Mouse (Mus musculus) lung, postnatal 25 days (tissue): ENCODE data around the gene Plxna4.

Source experiments
- DNase-seq: peaks from one replicate; pipeline ENCODE4 v3.0.0; 2022; ENCODE audit warnings: low spot score

Plxna4 gene

DNA sequence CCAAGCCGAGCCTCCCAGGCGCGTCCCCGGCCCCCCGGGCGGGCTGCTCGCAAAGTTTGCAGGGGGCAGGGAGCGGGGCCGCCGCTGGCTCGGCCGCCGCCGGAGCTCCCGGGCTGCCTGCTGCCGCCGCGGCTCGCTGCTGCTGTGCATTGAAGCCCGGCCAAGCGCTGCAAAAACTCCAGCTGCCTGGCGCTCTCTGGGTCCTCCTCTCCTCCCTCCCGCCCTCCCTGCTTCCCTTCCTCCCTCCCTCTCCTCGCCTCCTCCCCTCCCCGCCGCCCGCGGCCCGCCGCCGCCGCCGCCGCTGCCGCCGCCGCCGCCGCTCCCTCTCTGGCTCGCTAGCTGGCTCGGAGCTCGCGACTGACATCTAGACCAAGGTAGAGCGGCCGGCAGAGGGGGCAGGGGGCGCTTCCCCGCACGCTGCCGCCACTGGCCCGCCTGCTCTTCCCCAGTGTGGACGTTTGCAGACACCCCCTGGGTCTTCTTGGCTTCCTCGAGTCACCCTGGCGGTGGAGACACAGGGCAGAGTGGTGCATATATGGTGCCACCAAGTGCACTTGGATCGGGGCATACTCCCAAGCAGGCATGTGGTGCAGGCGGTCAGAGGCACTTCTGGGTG is at the start of gene Plxna4:
Gene Plxna4 (minus strand): TSS at position 137 of the 616 bp plus-strand sequence.
- peak; percentile 67 for DNase-seq

- no peak for DNase-seq
Observed at GRCm38 (mm10) chr6:32637568-32638183, 49.7 kb upstream of the Plxna4 start.

DNA sequence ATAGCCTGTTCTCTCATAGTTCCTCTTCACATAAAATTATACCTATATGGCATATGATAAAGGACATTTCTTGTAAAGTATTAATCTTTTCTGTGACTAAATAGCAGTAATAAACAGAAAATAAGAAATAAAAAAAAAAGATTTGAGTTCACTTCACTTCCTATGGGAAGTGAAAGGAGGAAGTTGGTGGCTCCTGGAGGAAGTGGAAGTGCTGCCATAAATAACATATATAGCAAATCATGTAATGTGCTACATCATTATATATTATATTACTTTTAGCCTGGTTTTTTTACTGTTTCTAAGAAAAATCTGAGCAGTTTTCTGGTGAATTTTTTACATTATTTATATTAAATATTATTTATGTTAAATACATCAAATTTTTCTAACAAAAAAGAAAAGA is 22.7 kb upstream of the Plxna4 start:
- no peak for DNase-seq

DNA sequence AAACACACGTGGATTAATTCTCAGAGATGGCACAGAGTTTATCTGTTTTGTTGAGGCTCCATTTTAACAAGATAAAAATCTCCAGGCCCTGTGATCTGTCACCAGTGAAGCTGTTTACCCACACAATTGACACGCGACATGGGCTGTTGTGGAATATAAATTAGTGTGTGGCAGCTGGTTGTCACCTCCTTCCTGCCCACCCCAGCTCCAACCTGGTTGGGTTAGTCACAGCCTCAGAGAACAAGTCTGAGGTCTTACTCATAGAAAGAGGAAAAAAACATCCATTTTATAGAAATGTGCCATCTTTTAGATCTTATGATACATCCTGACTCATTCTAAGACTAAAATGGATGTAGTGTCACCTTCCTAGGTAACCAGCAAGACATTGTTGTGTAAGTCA is 18.8 kb upstream of the Plxna4 start:
- DNase-seq, result no peak

- no peak for DNase-seq
Observed at GRCm38 (mm10) chr6:32605581-32605980, 17.6 kb upstream of the Plxna4 start.

DNA sequence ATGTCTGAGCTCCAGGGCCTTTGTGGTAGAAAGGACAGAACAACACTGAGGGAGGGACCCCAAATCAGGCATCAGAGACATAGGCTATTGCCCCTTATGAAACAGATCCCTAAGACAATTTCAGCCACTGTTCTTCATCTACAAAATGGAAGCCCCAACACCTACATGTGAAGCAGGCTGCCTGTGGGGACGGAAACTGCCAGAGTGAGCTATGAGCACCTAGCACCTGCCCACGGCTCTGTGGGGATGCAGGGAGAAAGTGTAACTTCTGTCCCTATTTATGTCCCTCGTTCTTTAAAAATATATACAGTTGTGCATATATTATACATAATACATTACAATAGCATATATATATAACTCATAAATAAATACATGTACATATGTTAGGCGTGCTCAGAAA is 16.9 kb upstream of the Plxna4 start:
- no peak for DNase-seq

GRCm38 (mm10) chr6:32602130-32602529 is 14.1 kb upstream of the Plxna4 start:
- no peak for DNase-seq

- no peak for DNase-seq
Observed at GRCm38 (mm10) chr6:32601306-32601705, 13.3 kb upstream of the Plxna4 start.

DNA sequence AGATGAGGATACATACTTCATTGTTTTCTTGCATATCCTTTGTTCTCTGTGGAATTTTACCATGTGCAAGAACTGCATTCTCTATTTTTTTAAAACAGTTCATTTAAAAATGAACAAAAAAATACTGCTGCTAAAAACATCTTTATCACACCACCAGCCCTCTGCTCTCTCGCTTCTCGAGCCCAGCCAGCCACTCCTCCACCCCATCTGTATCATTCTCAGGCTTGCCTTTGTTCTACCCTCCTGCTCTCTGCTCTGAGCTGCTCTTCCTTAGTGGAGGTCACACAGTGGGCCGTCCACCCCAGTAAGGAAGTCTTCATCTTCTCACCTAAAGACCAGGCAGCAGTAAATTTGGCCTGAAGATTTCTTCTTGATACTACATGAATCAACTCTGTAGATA is 7.6 kb upstream of the Plxna4 start:
- DNase-seq, result no peak

- peak; percentile 75 for DNase-seq
Observed at GRCm38 (mm10) chr6:32590979-32591758, 3.2 kb upstream of the Plxna4 start.

DNA sequence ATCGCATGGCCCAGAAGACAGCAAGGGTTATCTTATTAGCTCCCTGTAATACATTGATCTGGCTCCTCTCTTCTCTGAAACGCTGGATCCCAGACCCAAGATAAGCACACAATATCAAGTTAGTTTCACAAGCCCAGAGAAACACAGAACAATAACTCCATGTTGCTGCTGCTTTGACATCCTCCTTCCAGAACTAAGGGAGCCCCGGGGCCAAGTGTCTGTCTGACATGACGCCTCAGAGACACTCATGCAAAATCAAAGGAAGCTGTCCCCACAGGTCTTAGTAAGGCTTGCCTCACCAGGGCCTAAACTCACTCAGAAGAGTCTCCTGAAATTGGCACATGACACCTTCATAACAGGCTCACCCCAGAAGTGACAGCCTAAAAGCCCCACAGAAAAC is 1.6 kb upstream of the Plxna4 start:
- DNase-seq, result no peak

DNA sequence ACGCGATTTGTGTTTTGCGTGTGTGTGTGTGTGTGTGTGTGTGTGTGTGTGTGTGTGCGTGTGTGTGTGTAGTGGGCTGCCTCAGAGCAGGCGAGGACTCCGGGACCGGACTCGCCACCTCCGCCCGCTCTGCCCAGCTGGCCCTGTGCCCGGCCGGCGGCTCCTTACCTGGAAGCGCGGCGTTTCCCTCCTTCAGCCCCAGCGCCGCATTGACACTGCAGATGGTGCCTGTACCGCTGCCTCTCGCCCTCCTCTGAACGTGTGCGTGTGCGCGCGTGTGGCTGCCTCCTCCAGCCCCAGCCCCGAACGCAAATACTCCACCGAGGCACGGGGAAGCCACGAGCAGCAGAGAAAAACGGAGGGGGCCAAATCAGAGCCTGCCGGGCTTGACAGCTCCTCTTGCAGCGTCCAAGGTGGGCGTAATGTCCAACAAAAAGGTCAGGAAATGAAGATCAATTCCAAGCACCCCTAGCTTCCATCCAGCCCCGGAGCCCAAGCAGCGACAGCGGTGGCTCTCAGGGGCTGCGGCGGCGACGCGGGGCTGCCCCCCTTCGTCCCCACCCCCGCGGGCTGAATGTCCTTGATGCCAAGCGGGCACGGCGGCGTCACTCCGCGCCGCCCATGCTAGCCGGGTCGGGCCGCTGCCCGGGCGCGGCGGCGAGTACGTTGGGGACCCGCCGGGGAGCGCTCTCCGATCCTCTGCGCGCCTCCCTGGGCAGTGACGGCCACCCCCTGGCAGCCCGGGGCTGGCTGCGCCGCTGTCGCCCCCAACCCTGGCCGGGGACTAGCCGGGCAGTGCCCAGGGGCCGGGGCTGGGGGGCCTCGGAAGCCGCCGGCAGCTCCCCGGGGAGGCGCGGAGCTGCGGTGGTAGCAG is 619 bp downstream of the Plxna4 start:
- DNase-seq, result peak; percentile 38

DNA sequence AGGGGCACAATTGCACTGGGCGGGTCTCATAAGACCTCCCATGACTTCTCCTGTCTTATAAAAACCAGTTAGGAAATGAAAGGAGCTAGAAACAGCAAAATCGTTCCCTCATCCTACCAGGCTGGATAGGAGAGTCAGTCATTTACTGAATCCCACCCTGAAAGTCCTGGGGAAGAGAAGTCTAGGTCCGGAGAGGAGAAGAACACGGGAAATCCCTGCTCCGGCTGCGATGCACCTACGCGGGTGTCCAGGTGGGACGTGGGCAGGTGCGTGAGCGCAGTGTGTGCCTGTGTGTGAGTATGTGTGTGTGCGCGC is 1.2 kb downstream of the Plxna4 start:
- DNase-seq, result no peak

DNA sequence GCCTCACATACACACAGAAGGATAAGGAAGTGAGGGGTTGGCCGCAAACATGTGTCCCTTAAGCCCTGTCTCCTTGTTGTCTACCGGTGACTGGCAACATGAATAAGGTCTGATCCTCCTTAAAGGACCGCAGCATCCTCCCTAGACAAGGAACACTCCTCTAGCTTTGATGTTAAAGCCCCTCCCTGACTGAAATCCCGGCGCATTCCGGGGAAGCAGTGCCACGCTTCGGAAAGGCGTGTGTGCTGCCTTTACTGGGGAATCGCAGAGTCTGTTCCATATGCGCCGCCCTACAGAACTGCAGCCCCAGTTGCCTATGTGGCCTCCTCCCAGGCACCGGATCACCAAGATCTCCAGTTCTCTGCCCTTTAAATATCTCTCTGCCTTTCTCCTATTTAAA is 1.6 kb downstream of the Plxna4 start:
- no peak for DNase-seq

GRCm38 (mm10) chr6:32585211-32585610 is 2.8 kb downstream of the Plxna4 start:
- DNase-seq, result no peak

- no peak for DNase-seq
Observed at GRCm38 (mm10) chr6:32584243-32584880, 3.6 kb downstream of the Plxna4 start.

GRCm38 (mm10) chr6:32583582-32583981 is 4.4 kb downstream of the Plxna4 start:
- DNase-seq, result no peak

GRCm38 (mm10) chr6:32571485-32571884 is 16.5 kb downstream of the Plxna4 start:
- DNase-seq, result no peak

DNA sequence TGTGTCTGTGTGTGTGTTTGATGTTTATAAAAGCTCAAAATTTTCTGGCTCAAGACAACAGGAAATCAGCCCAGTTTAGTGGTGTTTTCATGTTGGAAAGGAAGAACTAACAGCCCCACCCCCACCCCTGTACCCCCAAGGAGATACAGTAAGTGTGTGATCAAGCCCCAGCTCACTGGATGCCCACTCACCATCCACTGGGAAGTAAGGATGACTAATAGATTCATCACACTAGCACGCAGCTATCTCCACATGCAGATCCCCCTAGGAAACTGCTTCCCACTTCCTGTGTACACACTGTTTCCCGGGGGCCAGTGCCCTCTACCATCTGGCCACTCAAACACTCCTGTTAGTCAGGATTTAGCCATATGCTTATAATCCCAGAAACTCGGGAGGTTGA is 17.5 kb downstream of the Plxna4 start:
- DNase-seq, result no peak

- DNase-seq, result no peak
Observed at GRCm38 (mm10) chr6:32569919-32570318, 18.1 kb downstream of the Plxna4 start.

DNA sequence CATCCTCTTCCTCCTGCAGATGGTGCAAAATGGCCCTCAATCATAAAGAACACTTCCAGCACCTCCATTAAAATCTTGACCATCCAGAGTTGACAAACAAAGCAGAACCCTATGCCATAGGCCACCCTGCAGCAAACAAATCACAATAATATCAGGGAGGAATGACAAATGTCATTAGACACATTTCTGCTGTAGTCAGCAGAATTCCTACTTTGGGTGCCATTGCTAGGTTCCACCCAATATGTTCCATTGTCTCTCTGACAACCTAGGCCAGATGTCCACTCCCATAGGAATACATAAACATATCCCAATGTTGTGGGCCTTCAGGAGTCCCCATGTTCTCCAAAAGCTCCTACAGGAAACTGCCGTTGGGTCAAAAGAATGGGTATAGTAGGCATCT is 41.1 kb downstream of the Plxna4 start:
- no peak for DNase-seq

GRCm38 (mm10) chr6:32544021-32544420 is 44.0 kb downstream of the Plxna4 start:
- DNase-seq, result peak; percentile 59
